In genomic region chr10:23710999-23711398, GRCm38 (mm10) we compare ENCODE assay signal across 26 mouse cellular contexts.
DNase-seq lines count a peak whose midpoint lies in the region; ATAC-seq and TF ChIP-seq lines count a peak whose summit lies in the region.
"Had no signal": no experiment of that assay in that cellular context is flagged by ENCODE, and none has a peak within 500 bp of the region (broad histone marks: within the 10 kb centered on the region; RNA-seq: fewer than 3 reads in every experiment).

No protein-coding gene starts in this region.

- TF ChIP-seq CTCF in kidney, adult 2 months (conservative IDR thresholded peaks at IDR 0.05; ENCODE audit: insufficient read depth, insufficient read length, low read depth, low read length): no peak

- H3K36me3 ChIP-seq in kidney, adult 2 months (ENCODE audit: control insufficient read depth, insufficient read depth, low read length): no peaks in the 10 kb centered on the region
- no peaks in the 10 kb centered on the region for H3K36me3 ChIP-seq in kidney, embryonic 15.5 days
- H3K36me3 ChIP-seq in embryonic facial prominence, embryonic 10.5 days (replicated peaks): no peaks in the 10 kb centered on the region
- no peaks in the 10 kb centered on the region for H3K36me3 ChIP-seq in embryonic facial prominence, embryonic 12.5 days
- H3K36me3 ChIP-seq in limb, embryonic 11.5 days (ENCODE audit: control insufficient read depth, insufficient read depth, low read length): no peaks in the 10 kb centered on the region
- H3K36me3 ChIP-seq: forebrain, embryonic 12.5 days; G1E; heart, embryonic 12.5 days; hindbrain, embryonic 10.5 days; lung, embryonic 15.5 days; midbrain, embryonic 13.5 days had no signal

- WGBS in kidney, adult 2 months: 58% methylated on average over 6 of the region's 6 CpGs
- 66% methylated on average over 6 of the region's 6 CpGs for WGBS in kidney, embryonic 15.5 days
- 54% methylated on average over 6 of the region's 6 CpGs for WGBS in embryonic facial prominence, embryonic 10.5 days
- WGBS in embryonic facial prominence, embryonic 12.5 days: 23% methylated on average over 6 of the region's 6 CpGs
- WGBS in limb, embryonic 11.5 days: 13% methylated on average over 6 of the region's 6 CpGs

- no peak for TF ChIP-seq POLR2A in kidney, adult 2 months (IDR thresholded peaks at IDR 0.05; ENCODE audit: low read depth, low read length)

- no peak overlapping the region for H3K4me3 ChIP-seq in kidney, adult 2 months (ENCODE audit: insufficient read depth, low read depth, low read length)
- no peak overlapping the region for H3K4me3 ChIP-seq in kidney, embryonic 15.5 days (replicated peaks)
- H3K4me3 ChIP-seq in embryonic facial prominence, embryonic 10.5 days: no peak overlapping the region
- H3K4me3 ChIP-seq in embryonic facial prominence, embryonic 12.5 days: no peak overlapping the region
- no peak overlapping the region for H3K4me3 ChIP-seq in limb, embryonic 11.5 days (ENCODE audit: low read depth, low read length)
- H3K4me3 ChIP-seq: erythroblast, embryonic 14.5 days; forebrain, embryonic 12.5 days; heart, embryonic 12.5 days; hindbrain, embryonic 10.5 days; lung, embryonic 15.5 days; megakaryocyte, embryonic 14.5 days; midbrain, embryonic 13.5 days had no signal

- H3K4me1 ChIP-seq in kidney, adult 2 months (ENCODE audit: control insufficient read depth, insufficient read depth, low read length): no peaks in the 10 kb centered on the region
- H3K4me1 ChIP-seq in kidney, embryonic 15.5 days: peaks cover 18% of the 10 kb centered on the region
- H3K4me1 ChIP-seq in embryonic facial prominence, embryonic 10.5 days: peaks cover 31% of the 10 kb centered on the region
- peaks cover 26% of the 10 kb centered on the region for H3K4me1 ChIP-seq in embryonic facial prominence, embryonic 12.5 days
- H3K4me1 ChIP-seq in limb, embryonic 11.5 days (ENCODE audit: control insufficient read depth, insufficient read depth, low read length): peaks cover 16% of the 10 kb centered on the region; the same call in 1 of the 2 replicates
- H3K4me1 ChIP-seq: heart, embryonic 12.5 days; hindbrain, embryonic 10.5 days; megakaryocyte, embryonic 14.5 days had no signal

- no peaks in the 10 kb centered on the region for H3K27me3 ChIP-seq in kidney, adult 2 months (replicated peaks; ENCODE audit: control insufficient read depth, insufficient read depth, low read length)
- H3K27me3 ChIP-seq in kidney, embryonic 15.5 days: no peaks in the 10 kb centered on the region
- H3K27me3 ChIP-seq in embryonic facial prominence, embryonic 10.5 days (replicated peaks; ENCODE audit: low read depth, poor library complexity, severe bottlenecking): no peaks in the 10 kb centered on the region
- H3K27me3 ChIP-seq in embryonic facial prominence, embryonic 12.5 days: no peaks in the 10 kb centered on the region
- H3K27me3 ChIP-seq in limb, embryonic 11.5 days (ENCODE audit: control insufficient read depth, insufficient read depth, low read length): no peaks in the 10 kb centered on the region
- H3K27me3 ChIP-seq: CH12.LX; forebrain, embryonic 12.5 days; heart, embryonic 12.5 days; lung, embryonic 15.5 days; megakaryocyte, embryonic 14.5 days; midbrain, embryonic 13.5 days had no signal

- peak; percentile 2 for DNase-seq in kidney, adult 2 months
- no peak for DNase-seq in embryonic facial prominence, embryonic 10.5 days (ENCODE audit: low spot score)
- no peak for DNase-seq in limb, embryonic 11.5 days (ENCODE audit: low spot score)
- no peak for DNase-seq in cerebellum, postnatal 4 days (ENCODE audit: low spot score in 2 of 2)
- no peak for DNase-seq in right cerebral cortex, postnatal 4 days
- DNase-seq: adrenal gland, adult 2 months; B cell, adult 2 months; cerebellum, adult 11-12 months; heart, postnatal 10 days; kidney, adult 8-10 months; kidney, postnatal 36 days; layer of hippocampus, postnatal 36 days; liver; lung, postnatal 36 days had no signal

- H3K9ac ChIP-seq in kidney, embryonic 15.5 days: no peak overlapping the region
- H3K9ac ChIP-seq in embryonic facial prominence, embryonic 12.5 days: no peak overlapping the region
- no peak overlapping the region for H3K9ac ChIP-seq in limb, embryonic 11.5 days (ENCODE audit: low read length)
- H3K9ac ChIP-seq: forebrain, embryonic 12.5 days; heart, embryonic 12.5 days; lung, embryonic 15.5 days; midbrain, embryonic 13.5 days had no signal

- H3K9me3 ChIP-seq in kidney, embryonic 15.5 days (replicated peaks): no peaks in the 10 kb centered on the region
- H3K9me3 ChIP-seq in embryonic facial prominence, embryonic 10.5 days: no peaks in the 10 kb centered on the region
- H3K9me3 ChIP-seq in embryonic facial prominence, embryonic 12.5 days: no peaks in the 10 kb centered on the region
- H3K9me3 ChIP-seq in limb, embryonic 11.5 days (ENCODE audit: control insufficient read depth, low read length): no peaks in the 10 kb centered on the region
- H3K9me3 ChIP-seq: forebrain, embryonic 12.5 days; G1E; heart, embryonic 12.5 days; hindbrain, embryonic 10.5 days; lung, embryonic 15.5 days; midbrain, embryonic 13.5 days had no signal

- no peak for ATAC-seq in kidney, embryonic 15.5 days (replicated peaks; ENCODE audit: low FRiP score)
- ATAC-seq in embryonic facial prominence, embryonic 12.5 days (ENCODE audit: insufficient number of reproducible peaks, insufficient read depth, low FRiP score, low TSS enrichment): 0 out of 2 replicates have a peak, but pooled peaks have one; percentile 30
- ATAC-seq in limb, embryonic 11.5 days (ENCODE audit: insufficient number of reproducible peaks, low FRiP score, low TSS enrichment, low read depth): peak; percentile 58; the same call in 1 of the 2 replicates
- ATAC-seq: Patski had no signal

- H3K4me2 ChIP-seq in kidney, embryonic 15.5 days: no peak overlapping the region
- peak overlapping the region; percentile 30 for H3K4me2 ChIP-seq in embryonic facial prominence, embryonic 12.5 days (replicated peaks)
- H3K4me2 ChIP-seq in limb, embryonic 11.5 days (ENCODE audit: low read depth, severe bottlenecking): no peak overlapping the region; the same call in 1 of the 2 replicates
- H3K4me2 ChIP-seq: forebrain, embryonic 12.5 days; heart, embryonic 12.5 days; lung, embryonic 15.5 days; midbrain, embryonic 13.5 days had no signal

- no peak overlapping the region for H3K27ac ChIP-seq in kidney, adult 2 months (ENCODE audit: insufficient read depth, low read depth, low read length)
- H3K27ac ChIP-seq in kidney, embryonic 15.5 days: no peak overlapping the region
- peak overlapping the region; percentile 48; the same call in 1 of the 2 replicates for H3K27ac ChIP-seq in embryonic facial prominence, embryonic 10.5 days (replicated peaks)
- H3K27ac ChIP-seq in embryonic facial prominence, embryonic 12.5 days: peak overlapping the region; percentile 67
- peak overlapping the region; percentile 65 for H3K27ac ChIP-seq in limb, embryonic 11.5 days (replicated peaks; ENCODE audit: low read depth, low read length)
- H3K27ac ChIP-seq: forebrain, embryonic 12.5 days; hindbrain, embryonic 10.5 days; lung, embryonic 15.5 days; midbrain, embryonic 13.5 days had no signal

Comparison
In these comparisons a context has a peak if more than half of its experiments do, and no peak if none do; other contexts are left out.
1. H3K27ac ChIP-seq: peak in embryonic facial prominence, embryonic 10.5 days (single experiment), embryonic facial prominence, embryonic 12.5 days (single experiment) and limb, embryonic 11.5 days (single experiment); none in kidney, adult 2 months (single experiment) and kidney, embryonic 15.5 days (single experiment).